Mouse (Mus musculus) stomach, embryonic 16.5 days (tissue): ENCODE results near the gene Cradd. TPM values are rescaled to one million over a fixed set of nuclear protein-coding genes. Genes with fewer than 3 reads are reported as not detected.

Source experiments
- ATAC-seq: fragments of 200-750 bp; cut with Nextera tagmentation; 2 replicates; pipeline ENCODE4 v1.8.0; 2017; ENCODE audit warnings: moderate number of reproducible peaks, moderate TSS enrichment; ENCODE audit not compliant: insufficient read depth, low FRiP score
- H3K27ac ChIP-seq: fragments of 300-500 bp; sonication (generic); 2 replicates; pipeline ENCODE4 v1.5.1; 2014; ENCODE audit warnings: low read length
- H3K27me3 ChIP-seq: fragments of 300-500 bp; sonication (generic); 2 replicates; pipeline ENCODE4 v1.6.1; 2014; ENCODE audit warnings: low read length, control low read depth, mixed read lengths; ENCODE audit not compliant: control insufficient read depth, insufficient read depth
- H3K36me3 ChIP-seq: fragments of 300-500 bp; sonication (generic); 2 replicates; pipeline ENCODE4 v1.6.1; 2014; ENCODE audit warnings: low read length; ENCODE audit not compliant: control insufficient read depth, insufficient read depth
- H3K4me1 ChIP-seq: fragments of 300-500 bp; sonication (generic); 2 replicates; pipeline ENCODE4 v1.6.1; 2014; ENCODE audit warnings: low read length, control low read depth, mixed read lengths; ENCODE audit not compliant: control insufficient read depth, insufficient read depth
- H3K4me2 ChIP-seq: fragments of 300-500 bp; sonication (generic); 2 replicates; pipeline ENCODE4 v1.6.1; 2014; ENCODE audit warnings: low read depth, low read length, mixed read lengths
- H3K4me3 ChIP-seq: fragments of 300-500 bp; sonication (generic); replicated peaks from 2 replicates; pipeline ENCODE4 v1.5.1; 2014; ENCODE audit warnings: mild to moderate bottlenecking, low read length
- H3K9ac ChIP-seq: fragments of 300-500 bp; sonication (generic); 2 replicates; pipeline ENCODE4 v1.6.1; 2014; ENCODE audit warnings: low read length
- H3K9me3 ChIP-seq: fragments of 300-500 bp; sonication (generic); replicated peaks from 2 replicates; pipeline ENCODE4 v1.6.1; 2016; ENCODE audit warnings: low read length, control low read depth; ENCODE audit not compliant: control insufficient read depth
- WGBS: fragments of 180-500 bp; shearing (Covaris S2); extraction: QIAGEN DNeasy Blood & Tissue Kit; methylation state at CpG from one replicate; pipeline ENCODE4 v1.1.7; 2014; 5-methylcytosine and 5-hydroxymethylcytosine counted together
- polyA plus RNA-seq: library from polyadenylated mRNA; unstranded; fragments of >200 nt; fragmentation: Nextera tagmentation; extraction: Ambion mirVana; gene quantifications from 2 replicates; pipeline ENCODE4 v1.2.1, GENCODE M21; 2015

The Cradd gene
- polyA plus RNA-seq, 1 experiment from 2014 or later: 9.8 TPM

- 26% methylated on average over 11 of the region's 11 CpGs for WGBS
- no peaks in the 10 kb centered on the region for H3K27me3 ChIP-seq
- H3K4me2 ChIP-seq: peak overlapping the region; percentile 14; the same call in 1 of the 2 replicates
These were observed 181.0 kb downstream of the Cradd start for GRCm38 (mm10) chr10:95142844-95143435.

GRCm38 (mm10) chr10:95141075-95141474 lies 182.9 kb downstream of the Cradd start:
- no peaks in the 10 kb centered on the region for H3K9me3 ChIP-seq
- H3K9ac ChIP-seq: no peak overlapping the region
- H3K4me1 ChIP-seq: peaks cover 41% of the 10 kb centered on the region
- H3K27me3 ChIP-seq: no peaks in the 10 kb centered on the region
- no peak for ATAC-seq
- WGBS: 50% methylated on average over 3 of the region's 3 CpGs
- no peak overlapping the region for H3K4me2 ChIP-seq
- H3K27ac ChIP-seq: no peak overlapping the region
- no peaks in the 10 kb centered on the region for H3K36me3 ChIP-seq
- no peak overlapping the region for H3K4me3 ChIP-seq

More at GRCm38 (mm10) chr10:95142844-95143435, 181.0 kb downstream of the Cradd start:
- Histone ChIP-seq H3K9me3 (no peaks in the 10 kb centered on the region), H3K36me3 (no peaks in the 10 kb centered on the region), H3K27ac (peak overlapping the region; percentile 74), H3K9ac (no peak overlapping the region; the same call in 1 of the 2 replicates), H3K4me1 (peaks cover 54% of the 10 kb centered on the region), H3K4me3 (no peak overlapping the region)
- peak; percentile 61 for ATAC-seq

DNA sequence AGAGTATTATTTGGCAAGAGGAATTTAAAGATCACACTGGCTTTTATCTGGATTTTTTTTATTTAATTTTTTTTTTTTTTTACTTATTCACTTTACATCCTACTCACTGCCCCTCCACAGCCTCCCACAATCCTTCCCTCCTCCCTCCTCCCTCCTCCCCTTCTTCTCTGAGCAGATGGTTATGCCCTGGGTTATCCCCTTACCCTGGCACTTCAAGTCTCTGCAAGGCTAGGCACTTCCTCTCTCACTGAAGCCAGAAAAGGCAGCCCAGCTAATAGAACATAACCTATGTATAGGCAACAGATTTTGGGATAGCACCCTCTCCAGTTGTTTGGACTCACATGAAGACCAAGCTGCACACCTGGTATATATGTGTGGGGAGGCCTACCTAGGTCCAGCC lies 183.7 kb downstream of the Cradd start:
- Histone ChIP-seq H3K9ac (no peak overlapping the region), H3K27me3 (no peaks in the 10 kb centered on the region), H3K9me3 (no peaks in the 10 kb centered on the region), H3K36me3 (no peaks in the 10 kb centered on the region), H3K4me1 (peaks cover 33% of the 10 kb centered on the region), H3K27ac (no peak overlapping the region), H3K4me2 (no peak overlapping the region), H3K4me3 (no peak overlapping the region)
- ATAC-seq: no peak

DNA sequence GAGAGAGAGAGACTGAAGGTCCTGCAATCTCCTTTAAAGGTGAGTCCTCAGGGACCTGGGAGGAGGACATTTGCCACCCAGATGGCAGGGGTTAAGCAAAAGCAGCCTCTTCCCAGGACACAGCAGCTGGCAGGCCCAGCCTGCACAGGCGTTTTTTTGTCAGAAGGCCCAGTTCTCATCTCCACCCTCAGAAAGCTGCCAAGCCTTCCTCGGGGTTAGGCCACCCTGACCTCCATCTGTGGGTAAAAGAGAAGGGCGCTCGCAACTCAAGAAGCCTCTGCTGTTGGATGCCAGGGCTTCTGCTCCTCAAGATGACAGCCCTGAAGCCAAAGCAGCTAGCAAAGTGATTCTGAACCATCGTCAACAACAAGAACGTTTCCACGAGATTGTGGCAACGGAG lies 184.3 kb downstream of the Cradd start:
- no peaks in the 10 kb centered on the region for H3K9me3 ChIP-seq
- no peaks in the 10 kb centered on the region for H3K27me3 ChIP-seq
- H3K4me2 ChIP-seq: no peak overlapping the region
- 0 out of 2 replicates have a peak overlapping the region, but pooled peaks have one; percentile 8 for H3K9ac ChIP-seq
- 52% methylated on average over 8 of the region's 8 CpGs for WGBS
- H3K36me3 ChIP-seq: no peaks in the 10 kb centered on the region
- no peak for ATAC-seq
- no peak overlapping the region for H3K27ac ChIP-seq
- peaks cover 28% of the 10 kb centered on the region for H3K4me1 ChIP-seq
- H3K4me3 ChIP-seq: no peak overlapping the region

DNA sequence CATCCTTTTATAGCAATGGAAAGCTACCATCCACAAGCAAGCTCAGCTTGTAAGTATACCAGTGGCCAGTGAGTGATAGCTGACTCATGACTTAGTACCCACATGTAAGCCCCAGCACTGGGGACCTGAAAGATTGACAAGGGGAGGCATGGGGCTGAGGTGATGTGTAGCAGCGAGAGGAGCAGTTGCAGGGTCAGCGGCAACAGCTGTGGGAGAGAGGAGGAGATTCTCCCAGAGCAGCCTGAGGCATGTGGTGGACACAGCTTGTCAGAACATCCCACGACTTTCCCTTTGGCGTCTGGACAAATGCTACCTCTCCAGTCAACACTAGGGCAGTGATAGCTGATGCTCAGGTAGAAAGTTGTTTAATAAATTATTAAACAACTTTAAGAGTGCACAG lies 190.9 kb downstream of the Cradd start:
- Histone ChIP-seq H3K4me1 (no peaks in the 10 kb centered on the region), H3K9me3 (no peaks in the 10 kb centered on the region), H3K9ac (no peak overlapping the region), H3K4me3 (no peak overlapping the region), H3K36me3 (no peaks in the 10 kb centered on the region), H3K27ac (no peak overlapping the region), H3K27me3 (no peaks in the 10 kb centered on the region), H3K4me2 (no peak overlapping the region)
- no peak for ATAC-seq
- WGBS: 60% methylated on average over 4 of the region's 4 CpGs

Other genes starting within 250 kb of the Cradd start
- 24.3 and 27.0 TPM in 2 replicates for gene Socs2, start 93.0 kb upstream of the Cradd start, polyA plus RNA-seq
- 309 and 318 TPM in 2 replicates for gene Mrpl42, start 177.8 kb upstream of the Cradd start, polyA plus RNA-seq
- 291 and 302 TPM in 2 replicates for gene Ube2n, start 191.0 kb upstream of the Cradd start, polyA plus RNA-seq
- 46.0 and 53.6 TPM in 2 replicates for gene Nudt4, start 240.0 kb upstream of the Cradd start, polyA plus RNA-seq